Mouse (Mus musculus): ENCODE measurements around the gene Psmb9.

Psmb9 gene

GRCm38 (mm10) chr17:34142456-34143010, 45.0 kb downstream of the Psmb9 start:
- in situ Hi-C loops (cut with MboI, MseI) = no loop called here

- in situ Hi-C loops (cut with MboI, MseI) = no loop called here
Measured at GRCm38 (mm10) chr17:34141448-34141847, 46.1 kb downstream of the Psmb9 start.

GRCm38 (mm10) chr17:34140240-34140639, 47.3 kb downstream of the Psmb9 start:
- in situ Hi-C loops (cut with MboI, MseI) = no loop called here

- in situ Hi-C loops (cut with MboI, MseI) = no loop called here
Measured at GRCm38 (mm10) chr17:34139416-34139815, 48.1 kb downstream of the Psmb9 start.

- in situ Hi-C loops (cut with MboI, MseI) = no loop called here
Measured at GRCm38 (mm10) chr17:34138655-34139054, 48.9 kb downstream of the Psmb9 start.

GRCm38 (mm10) chr17:34137601-34138000, 50.0 kb downstream of the Psmb9 start:
- in situ Hi-C loops (cut with MboI, MseI) = no loop called here

- in situ Hi-C loops (cut with MboI, MseI) = no loop called here
Measured at GRCm38 (mm10) chr17:34135297-34136224, 52.0 kb downstream of the Psmb9 start.

- in situ Hi-C loops (cut with MboI, MseI) = loop anchor here (5.0 kb wide), 1 partner anchor 33 kb away; no protein-coding TSS in a partner anchor
Measured at GRCm38 (mm10) chr17:34134451-34134850, 53.1 kb downstream of the Psmb9 start.

- in situ Hi-C loops (cut with MboI, MseI) = loop anchor here (5.0 kb wide), 1 partner anchor 34 kb away; no protein-coding TSS in a partner anchor
Measured at GRCm38 (mm10) chr17:34133289-34133688, 54.3 kb downstream of the Psmb9 start.

Data from T-helper 2 cell (primary cell).